Mouse (Mus musculus) limb, embryonic 10.5 days (tissue): ENCODE data around the gene Unc5c. TPM values are rescaled to one million over a fixed set of nuclear protein-coding genes. Genes with fewer than 3 reads are reported as not detected.

Experiments used
- DNase-seq: peaks from one replicate; pipeline ENCODE4 v3.0.0-alpha.2; 2017; ENCODE audit warnings: low spot score
- H3K27ac ChIP-seq: fragments of 300-500 bp; sonication (generic); 2 replicates; pipeline ENCODE4 v1.5.1; 2016; ENCODE audit warnings: mild to moderate bottlenecking
- H3K27me3 ChIP-seq: fragments of 300-500 bp; sonication (generic); 2 replicates; pipeline ENCODE4 v1.6.1; 2016; ENCODE audit warnings: low read depth, mild to moderate bottlenecking; ENCODE audit not compliant: poor library complexity, severe bottlenecking
- H3K36me3 ChIP-seq: fragments of 300-500 bp; sonication (generic); 2 replicates; pipeline ENCODE4 v1.6.1; 2016; ENCODE audit warnings: mild to moderate bottlenecking, moderate library complexity
- H3K4me1 ChIP-seq: fragments of 300-500 bp; sonication (generic); 2 replicates; pipeline ENCODE4 v1.6.1; 2016
- H3K4me3 ChIP-seq: fragments of 300-500 bp; sonication (generic); 2 replicates; pipeline ENCODE4 v1.5.1; 2016; ENCODE audit warnings: mild to moderate bottlenecking, moderate library complexity
- H3K9me3 ChIP-seq: fragments of 300-500 bp; sonication (generic); replicated peaks from 2 replicates; pipeline ENCODE4 v1.6.1; 2016; ENCODE audit warnings: mild to moderate bottlenecking
- WGBS: fragments of 180-500 bp; shearing (Covaris S2); methylation state at CpG from one replicate; pipeline ENCODE4 v1.1.7; 2016; 5-methylcytosine and 5-hydroxymethylcytosine counted together
- polyA plus RNA-seq: library from polyadenylated mRNA; unstranded; fragments of >200 nt; fragmentation: Nextera tagmentation; extraction: Ambion mirVana; gene quantifications from 2 replicates; pipeline ENCODE4 v1.2.1, GENCODE M21; 2016

Unc5c gene
- polyA plus RNA-seq, 1 experiment from 2014 or later: 12.9 TPM

GRCm38 (mm10) chr3:141872337-141873042, 407.5 kb downstream of the Unc5c start:
- no peak overlapping the region for H3K27ac ChIP-seq
- H3K27me3 ChIP-seq: no peaks in the 10 kb centered on the region
- H3K4me3 ChIP-seq: no peak overlapping the region
- H3K4me1 ChIP-seq: no peaks in the 10 kb centered on the region
- peaks cover 6% of the 10 kb centered on the region; the same call in 1 of the 2 replicates for H3K36me3 ChIP-seq
- no peaks in the 10 kb centered on the region for H3K9me3 ChIP-seq
- 93% methylated on average over 10 of the region's 10 CpGs for WGBS
- no peak for DNase-seq

GRCm38 (mm10) chr3:141882496-141882895, 417.5 kb downstream of the Unc5c start:
- H3K9me3 ChIP-seq: no peaks in the 10 kb centered on the region
- 86% methylated on average over 2 of the region's 2 CpGs for WGBS
- H3K4me1 ChIP-seq: no peaks in the 10 kb centered on the region
- H3K36me3 ChIP-seq: 0 out of 2 replicates have a peak, but pooled peaks cover 2% of the 10 kb centered on the region
- no peak overlapping the region for H3K27ac ChIP-seq
- no peak for DNase-seq
- no peak overlapping the region for H3K4me3 ChIP-seq
- no peaks in the 10 kb centered on the region for H3K27me3 ChIP-seq

GRCm38 (mm10) chr3:141884190-141884589, 419.2 kb downstream of the Unc5c start:
- Histone ChIP-seq H3K4me1 (0 out of 2 replicates have a peak, but pooled peaks cover 4% of the 10 kb centered on the region), H3K27me3 (0 out of 2 replicates have a peak, but pooled peaks cover 6% of the 10 kb centered on the region), H3K27ac (no peak overlapping the region), H3K36me3 (0 out of 2 replicates have a peak, but pooled peaks cover 2% of the 10 kb centered on the region), H3K9me3 (no peaks in the 10 kb centered on the region), H3K4me3 (no peak overlapping the region)
- 96% methylated on average over 5 of the region's 5 CpGs for WGBS
- no peak for DNase-seq
